Mouse (Mus musculus): Measurements from ENCODE around the gene Senp8.

Gene Senp8

DNA sequence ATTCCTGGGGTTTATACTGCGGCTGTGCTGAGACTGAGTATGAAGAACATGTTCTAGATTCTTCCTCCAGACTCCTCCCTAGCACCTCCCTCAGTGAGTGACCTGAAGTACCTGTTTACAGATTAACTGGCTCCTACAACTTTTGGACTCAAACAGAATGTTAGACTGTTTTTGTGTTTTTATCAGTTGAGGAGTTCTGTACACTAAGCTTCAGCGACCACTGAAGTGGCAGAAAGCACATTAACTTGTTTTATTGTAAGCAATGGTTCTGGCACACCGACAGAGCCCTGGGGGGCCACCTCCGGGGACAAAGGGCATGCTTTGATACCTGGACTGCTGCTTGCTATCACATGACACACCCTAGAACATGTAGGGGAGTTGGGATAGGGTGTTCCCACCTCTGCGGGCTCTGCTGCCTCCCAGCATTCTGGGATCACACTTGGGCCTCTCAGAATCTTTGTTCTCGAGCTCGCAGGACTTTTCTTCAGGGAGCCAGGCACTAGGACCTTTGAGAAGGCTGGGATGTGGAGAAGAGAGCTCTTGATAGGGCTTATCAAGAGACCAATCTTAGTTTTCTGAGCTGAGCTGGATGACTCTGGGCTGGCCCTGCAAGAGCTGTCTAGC is 34.1 kb downstream of the Senp8 start:
- DNase-seq (ENCODE audit: low spot score in 2 of 2): no peak

DNA sequence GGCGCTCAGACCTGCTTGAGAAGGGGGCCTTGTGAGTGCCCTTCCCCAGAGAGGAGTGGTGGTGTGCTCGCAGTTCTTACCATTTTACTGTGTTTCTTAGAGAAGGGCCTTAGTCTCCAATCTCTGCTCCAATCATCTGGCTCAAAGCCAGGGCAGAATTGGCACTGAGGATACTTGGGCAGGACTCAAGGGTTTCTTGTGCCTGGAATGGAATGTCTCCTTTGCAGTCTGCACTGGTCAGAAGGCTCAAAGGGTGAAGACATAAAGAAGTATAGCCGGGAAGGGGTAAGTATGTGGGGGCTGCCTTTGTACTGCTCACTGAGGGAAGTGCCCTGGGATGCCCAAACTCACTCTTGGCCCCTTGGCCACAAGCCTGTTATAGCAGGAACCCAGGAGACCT is 41.3 kb downstream of the Senp8 start:
- no peak for DNase-seq (ENCODE audit: low spot score in 2 of 2)

DNA sequence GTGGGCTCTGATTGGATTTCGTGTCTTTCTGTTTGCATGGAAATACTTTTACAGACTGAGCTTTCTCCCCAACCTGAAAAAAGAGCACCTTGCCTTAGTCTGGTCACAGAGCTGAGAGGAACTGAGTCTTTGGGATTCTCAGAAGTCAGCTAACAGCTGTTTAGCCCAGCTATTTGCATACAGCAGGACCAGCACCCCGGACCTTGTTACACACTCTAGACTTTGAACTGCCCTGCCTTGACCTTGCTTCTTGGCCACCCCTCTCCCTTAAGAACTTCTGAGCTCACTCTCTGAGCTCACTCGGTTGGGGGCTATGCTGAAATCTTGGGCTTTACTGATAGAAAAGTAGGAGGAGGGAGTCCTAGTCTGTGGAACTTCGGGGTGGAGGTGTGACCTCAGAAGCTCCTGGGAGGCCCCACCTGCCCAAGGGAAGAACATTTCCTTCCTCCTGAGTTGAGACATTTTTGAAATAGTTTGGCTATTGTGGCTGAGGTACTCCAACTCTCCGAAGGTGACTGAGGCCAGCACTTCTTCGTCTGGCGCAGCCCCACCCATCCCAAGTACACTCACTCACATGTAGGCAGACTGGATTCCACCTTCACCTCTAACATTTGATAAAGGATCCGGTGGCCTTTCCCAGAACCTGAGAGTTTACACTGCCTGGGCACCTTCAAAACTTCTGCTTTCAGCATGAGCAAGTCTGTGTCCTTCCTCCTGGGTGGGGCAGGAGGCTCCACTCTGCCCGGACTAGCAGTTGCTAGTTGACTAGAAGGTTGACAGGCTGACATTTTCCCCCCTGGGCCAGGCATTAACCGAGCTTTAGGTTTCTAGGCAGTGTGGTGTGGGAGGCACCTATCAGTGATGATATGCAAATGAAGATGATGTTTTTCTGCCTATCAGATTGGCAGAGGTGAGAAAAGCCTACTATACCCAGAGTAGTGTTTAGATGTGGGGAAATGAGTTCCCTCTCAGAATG is 43.4 kb downstream of the Senp8 start:
- DNase-seq (ENCODE audit: low spot score in 2 of 2): peak in 1 of 2 experiments; percentile 13

DNA sequence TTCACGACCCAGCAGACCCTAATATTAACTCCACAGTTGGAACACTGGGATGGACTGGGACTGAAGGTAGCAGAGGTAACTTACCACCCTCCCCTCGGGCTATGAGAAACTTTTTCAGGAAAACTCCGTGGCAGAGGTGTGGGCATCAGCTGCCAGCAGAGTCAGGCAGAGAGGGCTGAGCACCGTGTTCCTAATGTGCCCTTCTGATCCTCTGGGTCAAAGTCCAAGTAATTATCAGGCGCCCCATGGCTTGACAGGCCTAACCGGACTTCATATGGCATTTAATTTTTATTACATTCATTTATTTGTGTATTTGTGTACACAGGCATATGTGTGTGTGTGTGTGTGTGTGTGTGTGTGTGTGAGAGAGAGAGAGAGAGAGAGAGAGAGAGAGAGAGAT is 47.4 kb downstream of the Senp8 start:
- no peak for DNase-seq (ENCODE audit: low spot score in 2 of 2)

DNA sequence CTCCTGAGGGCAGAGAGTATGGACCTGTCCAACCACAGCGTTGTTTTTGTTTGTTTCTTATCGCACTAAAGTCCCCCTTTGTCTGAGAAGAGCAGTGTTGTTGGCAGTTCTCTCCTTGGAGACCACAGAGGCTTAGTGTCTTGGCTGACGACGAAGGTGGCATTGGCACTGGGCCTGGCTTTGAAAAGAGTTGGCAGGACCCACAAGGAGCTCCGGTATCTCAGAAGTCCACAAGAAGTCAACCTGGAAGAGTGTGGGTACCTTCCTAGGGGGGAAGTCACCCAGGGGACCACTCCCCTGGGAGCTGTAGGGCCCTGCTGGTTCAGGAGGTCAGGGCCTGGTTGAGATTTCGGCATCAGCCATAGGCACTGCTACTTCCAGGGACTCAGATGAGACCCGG is 49.4 kb downstream of the Senp8 start:
- no peak for DNase-seq (ENCODE audit: low spot score in 2 of 2)

DNA sequence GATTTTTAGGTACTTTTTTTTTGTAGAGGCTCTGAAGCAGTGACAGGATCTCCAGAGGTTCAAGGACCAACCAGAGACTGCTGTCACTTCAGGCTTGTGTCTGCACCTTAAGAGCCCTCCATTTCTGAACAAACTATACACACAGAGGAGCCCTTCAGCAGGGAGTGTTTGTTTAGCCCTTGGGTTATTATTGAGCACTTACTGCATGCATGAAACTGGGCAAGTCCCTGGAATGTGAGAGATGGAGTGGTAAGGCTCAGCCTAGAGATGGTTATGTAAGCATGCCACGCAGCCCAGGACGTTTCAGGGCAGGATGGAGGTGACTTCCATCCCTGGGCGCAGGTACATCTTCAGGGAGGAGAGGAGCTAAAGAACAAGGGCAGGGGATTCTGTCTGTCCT is 54.1 kb downstream of the Senp8 start:
- DNase-seq (ENCODE audit: low spot score in 2 of 2): no peak

DNA sequence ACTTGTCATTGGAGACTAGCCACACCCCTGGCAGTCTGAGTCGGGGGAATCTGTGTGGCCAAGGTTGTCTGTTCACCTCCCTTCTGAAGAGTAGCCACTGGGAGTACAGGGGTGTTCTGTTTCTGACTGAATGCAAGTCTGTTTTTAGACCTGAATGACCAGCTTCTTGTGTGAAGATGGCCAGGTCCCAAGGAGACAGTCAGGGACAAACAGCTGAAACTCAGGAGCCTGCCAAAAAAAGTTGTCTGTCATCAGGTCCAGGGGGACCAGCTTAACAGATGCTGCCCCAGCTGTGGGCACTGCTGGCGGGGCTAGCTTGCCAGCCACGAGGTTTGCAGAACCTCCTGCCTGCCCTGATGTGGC is 55.1 kb downstream of the Senp8 start:
- no peak for DNase-seq (ENCODE audit: low spot score in 2 of 2)

DNA sequence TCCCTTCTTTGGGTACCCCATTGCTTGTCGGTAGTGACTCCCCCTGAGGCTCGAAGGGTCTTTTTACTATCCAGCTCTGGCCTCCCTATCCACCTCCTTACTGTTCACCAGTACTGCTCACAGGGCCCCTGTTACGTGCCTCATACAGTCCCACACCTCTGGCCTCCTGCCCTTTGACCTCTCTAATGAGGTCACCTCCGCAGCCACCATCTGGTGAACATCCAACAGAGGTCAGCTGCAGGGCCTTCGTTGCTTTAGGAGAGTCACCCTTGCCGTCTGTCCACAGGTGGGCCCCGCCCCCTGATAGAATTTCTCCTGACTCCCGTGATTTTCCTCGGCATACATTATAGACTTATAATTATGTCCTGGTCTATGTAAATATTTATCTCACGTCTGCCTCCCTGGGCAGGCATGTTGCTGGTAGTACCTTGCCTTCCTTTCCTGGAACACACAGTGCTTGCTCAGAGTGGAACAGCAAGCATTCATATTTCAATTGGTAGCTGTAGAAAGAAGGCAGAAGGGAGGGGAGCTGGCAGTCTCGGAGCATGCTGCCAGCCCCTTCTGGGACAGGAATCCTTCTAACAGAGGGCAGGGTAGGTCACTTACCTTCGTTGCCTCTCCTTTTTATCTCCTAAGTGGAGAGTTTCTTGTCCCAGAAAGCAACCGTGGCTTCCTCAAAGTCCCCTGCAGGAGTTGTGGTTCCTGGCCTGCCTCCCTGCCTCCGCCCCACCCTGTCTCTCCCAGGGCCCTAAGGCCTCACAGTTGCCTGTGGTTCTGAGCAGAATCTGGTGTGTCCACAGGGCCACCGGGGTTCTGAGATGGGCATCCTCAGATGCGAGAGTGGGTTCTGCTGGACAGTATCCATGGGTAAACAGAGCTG is 55.7 kb downstream of the Senp8 start:
- DNase-seq (ENCODE audit: low spot score in 2 of 2): no peak

DNA sequence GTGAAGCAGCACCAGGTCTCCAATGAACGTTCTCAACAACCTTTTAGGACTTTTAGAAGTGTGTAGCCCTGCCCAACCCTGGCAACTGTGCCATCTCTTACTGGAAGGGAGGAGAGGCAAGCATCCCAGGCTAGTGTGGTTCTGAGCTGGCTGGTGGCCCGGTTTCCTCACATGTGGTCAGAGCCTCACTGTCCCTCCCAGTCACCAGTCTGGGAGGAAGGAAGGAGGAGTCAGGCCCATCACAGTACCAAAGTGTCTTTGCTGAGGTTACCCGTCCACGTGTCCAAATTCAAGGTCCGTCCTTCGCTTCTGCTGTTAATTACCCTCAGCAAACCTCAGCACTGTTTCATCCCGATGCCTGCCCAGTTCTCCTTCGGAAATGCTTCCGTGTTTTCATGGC is 58.4 kb downstream of the Senp8 start:
- no peak for DNase-seq (ENCODE audit: low spot score in 2 of 2)

DNA sequence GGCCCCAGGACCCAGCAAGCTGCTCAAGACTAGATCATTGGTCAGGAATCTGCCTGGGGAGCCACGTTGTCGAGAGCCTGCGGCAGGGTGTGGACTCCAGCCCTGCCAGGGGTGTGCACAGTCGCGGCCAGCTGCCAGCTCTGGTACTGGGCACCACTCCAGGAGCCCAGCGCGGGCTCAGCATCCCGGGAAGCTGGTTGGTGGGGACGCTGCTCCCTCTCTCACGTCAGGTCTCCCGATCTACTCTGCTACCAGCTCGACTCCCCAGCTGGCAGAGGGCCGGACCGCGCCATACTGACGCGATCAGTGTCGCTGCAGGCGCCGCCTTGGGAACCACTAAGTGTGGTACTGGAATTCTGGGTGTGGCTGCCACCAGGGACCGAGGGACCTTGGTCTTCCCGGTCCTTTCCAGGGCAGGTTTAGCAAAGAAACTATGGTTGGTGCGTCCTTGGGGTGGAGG is 58.8 kb downstream of the Senp8 start:
- no peak for DNase-seq (ENCODE audit: low spot score in 2 of 2)

DNA sequence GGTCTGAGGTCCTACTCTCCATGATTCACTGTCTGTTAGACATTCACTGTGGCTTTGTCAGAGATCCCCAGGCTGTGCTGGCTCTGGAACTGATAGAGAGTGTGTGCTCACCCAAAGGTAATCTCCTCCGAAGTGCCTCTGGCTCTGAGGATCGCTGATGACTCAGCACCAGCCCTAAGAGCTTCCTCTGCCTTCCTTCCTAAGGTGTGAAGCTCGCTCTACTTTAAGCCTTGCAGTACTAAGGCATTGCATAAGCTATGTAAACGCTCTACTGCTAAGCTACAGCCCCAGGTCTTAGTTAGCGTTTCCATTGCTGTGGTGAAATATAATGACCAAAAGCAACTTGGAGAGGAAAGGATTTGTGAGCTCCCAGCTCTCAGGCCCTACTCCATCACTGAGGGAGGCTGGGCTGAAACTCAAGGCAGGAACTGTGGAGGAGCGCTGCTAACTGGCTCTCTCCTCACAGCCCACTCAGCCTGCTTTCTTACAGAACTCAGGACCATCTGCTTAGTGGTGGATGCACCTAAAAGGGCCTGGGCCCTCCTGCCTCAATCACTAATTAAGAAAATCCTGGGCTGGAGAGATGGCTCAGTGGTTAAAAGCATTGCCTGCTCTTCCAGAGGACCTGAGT is 63.0 kb downstream of the Senp8 start:
- no peak for DNase-seq (ENCODE audit: low spot score in 2 of 2)
